Mouse (Mus musculus) hindbrain, postnatal 0 days (tissue): ENCODE measurements around the gene Aknad1. TPM values are rescaled to one million over a fixed set of nuclear protein-coding genes. Genes with fewer than 3 reads are reported as not detected.

ENCODE experiments used
- ATAC-seq: fragments of 200-750 bp; cut with Nextera tagmentation; 2 replicates; pipeline ENCODE4 v1.8.0; 2017; ENCODE audit warnings: mild to moderate bottlenecking, moderate TSS enrichment, moderate library complexity
- DNase-seq: peaks from one replicate; pipeline ENCODE4 v3.0.0-alpha.2; 2015; ENCODE audit warnings: low spot score
- H3K27ac ChIP-seq: fragments of 300-500 bp; sonication (generic); 2 replicates; pipeline ENCODE4 v1.5.1; 2014; ENCODE audit warnings: mild to moderate bottlenecking
- H3K27me3 ChIP-seq: fragments of 300-500 bp; sonication (generic); 2 replicates; pipeline ENCODE4 v1.6.1; 2014; ENCODE audit warnings: low read length, mixed read lengths; ENCODE audit not compliant: insufficient read depth
- H3K36me3 ChIP-seq: fragments of 300-500 bp; sonication (generic); 2 replicates; pipeline ENCODE4 v1.6.1; 2014; ENCODE audit warnings: low read length, mixed read lengths; ENCODE audit not compliant: insufficient read depth
- H3K4me1 ChIP-seq: fragments of 300-500 bp; sonication (generic); 2 replicates; pipeline ENCODE4 v1.6.1; 2014; ENCODE audit warnings: antibody characterized with exemption, low read length, mixed read lengths; ENCODE audit not compliant: insufficient read depth
- H3K4me2 ChIP-seq: fragments of 300-500 bp; sonication (generic); 2 replicates; pipeline ENCODE4 v1.6.1; 2014; ENCODE audit warnings: low read depth, mild to moderate bottlenecking, low read length, moderate library complexity, mixed read lengths
- H3K4me3 ChIP-seq: fragments of 300-500 bp; sonication (generic); 2 replicates; pipeline ENCODE4 v1.5.1; 2014; ENCODE audit warnings: low read length
- H3K9ac ChIP-seq: fragments of 300-500 bp; sonication (generic); replicated peaks from 2 replicates; pipeline ENCODE4 v1.6.1; 2014; ENCODE audit warnings: mild to moderate bottlenecking, low read length, moderate library complexity, mixed read lengths
- H3K9me3 ChIP-seq: fragments of 300-500 bp; sonication (generic); 2 replicates; pipeline ENCODE4 v1.6.1; 2016; ENCODE audit warnings: low read length, mixed read lengths
- CTCF ChIP-seq: IDR thresholded peaks from 2 replicates; pipeline ENCODE4 v1.5.1; 2016; ENCODE audit warnings: antibody characterized with exemption, control low read depth, low read depth
- WGBS: fragments of 180-500 bp; shearing (Covaris S2); extraction: QIAGEN DNeasy Blood & Tissue Kit; methylation state at CpG from one replicate; pipeline ENCODE4 v1.1.7; 2014; 5-methylcytosine and 5-hydroxymethylcytosine counted together
- polyA plus RNA-seq: library from polyadenylated mRNA; unstranded; fragments of >200 nt; fragmentation: Nextera tagmentation; extraction: Ambion mirVana; gene quantifications from 2 replicates; pipeline ENCODE4 v1.2.1, GENCODE M21; 2015
- total RNA-seq: library from RNA; depleted of rRNA; stranded (reverse); fragments of >200 nt; gene quantifications from 2 replicates; pipeline ENCODE4 v1.2.3, GENCODE M21; 2014

Gene Aknad1
- total and polyA plus RNA-seq, 2 experiments from 2014 or later, result not detected

GRCm38 (mm10) chr3:108767416-108767815 lies 28.0 kb downstream of the Aknad1 start:
- Histone ChIP-seq H3K9ac (no peak overlapping the region), H3K27ac (no peak overlapping the region), H3K4me3 (no peak overlapping the region), H3K4me1 (peaks cover 3% of the 10 kb centered on the region; the same call in 1 of the 2 replicates), H3K27me3 (no peaks in the 10 kb centered on the region), H3K36me3 (no peaks in the 10 kb centered on the region), H3K9me3 (no peaks in the 10 kb centered on the region), H3K4me2 (no peak overlapping the region)
- 84% methylated on average over 10 of the region's 10 CpGs for WGBS
- no peak for DNase-seq
- ATAC-seq, result no peak
- no peak for TF ChIP-seq CTCF

GRCm38 (mm10) chr3:108769547-108769946 lies 30.1 kb downstream of the Aknad1 start:
- Histone ChIP-seq H3K36me3 (no peaks in the 10 kb centered on the region), H3K4me3 (no peak overlapping the region), H3K27me3 (no peaks in the 10 kb centered on the region), H3K9me3 (no peaks in the 10 kb centered on the region), H3K4me2 (no peak overlapping the region), H3K4me1 (peaks cover 3% of the 10 kb centered on the region; the same call in 1 of the 2 replicates), H3K27ac (no peak overlapping the region), H3K9ac (no peak overlapping the region)
- WGBS, result 89% methylated on average over 6 of the region's 6 CpGs
- DNase-seq (no peak), ATAC-seq (no peak)
- no peak for TF ChIP-seq CTCF

GRCm38 (mm10) chr3:108770725-108771368 lies 31.4 kb downstream of the Aknad1 start:
- no peak overlapping the region for H3K4me3 ChIP-seq
- WGBS, result 30% methylated on average over 6 of the region's 6 CpGs
- peaks cover 3% of the 10 kb centered on the region; the same call in 1 of the 2 replicates for H3K4me1 ChIP-seq
- no peaks in the 10 kb centered on the region for H3K9me3 ChIP-seq
- no peak overlapping the region for H3K9ac ChIP-seq
- H3K4me2 ChIP-seq, result no peak overlapping the region
- no peaks in the 10 kb centered on the region for H3K36me3 ChIP-seq
- peak; percentile 76 for ATAC-seq
- TF ChIP-seq CTCF, result peak; percentile 70
- H3K27ac ChIP-seq, result no peak overlapping the region
- DNase-seq, result peak; percentile 87
- no peaks in the 10 kb centered on the region for H3K27me3 ChIP-seq

GRCm38 (mm10) chr3:108772211-108772610 lies 32.8 kb downstream of the Aknad1 start:
- Histone ChIP-seq H3K27ac (no peak overlapping the region), H3K27me3 (no peaks in the 10 kb centered on the region), H3K9ac (no peak overlapping the region), H3K36me3 (no peaks in the 10 kb centered on the region), H3K4me1 (peaks cover 3% of the 10 kb centered on the region; the same call in 1 of the 2 replicates), H3K9me3 (no peaks in the 10 kb centered on the region), H3K4me3 (no peak overlapping the region), H3K4me2 (no peak overlapping the region)
- DNase-seq (no peak), ATAC-seq (no peak)
- no peak for TF ChIP-seq CTCF
- WGBS, result 91% methylated on average over 13 of the region's 13 CpGs

- no peaks in the 10 kb centered on the region for H3K9me3 ChIP-seq
- no peak overlapping the region for H3K4me3 ChIP-seq
- WGBS, result 81% methylated on average over 3 of the region's 3 CpGs
- peak; percentile 51 for TF ChIP-seq CTCF
- H3K4me2 ChIP-seq, result no peak overlapping the region
- peaks cover 3% of the 10 kb centered on the region; the same call in 1 of the 2 replicates for H3K4me1 ChIP-seq
- ATAC-seq (no peak), DNase-seq (no peak)
- no peak overlapping the region for H3K9ac ChIP-seq
- no peaks in the 10 kb centered on the region for H3K27me3 ChIP-seq
- H3K27ac ChIP-seq, result no peak overlapping the region
- H3K36me3 ChIP-seq, result no peaks in the 10 kb centered on the region
Measured at GRCm38 (mm10) chr3:108772811-108773210, 33.4 kb downstream of the Aknad1 start.

- 73% methylated on average over 4 of the region's 4 CpGs for WGBS
- ATAC-seq (no peak), DNase-seq (no peak)
- Histone ChIP-seq H3K27ac (no peak overlapping the region), H3K9ac (no peak overlapping the region), H3K4me3 (no peak overlapping the region), H3K27me3 (no peaks in the 10 kb centered on the region), H3K4me2 (no peak overlapping the region), H3K36me3 (no peaks in the 10 kb centered on the region), H3K4me1 (no peaks in the 10 kb centered on the region), H3K9me3 (no peaks in the 10 kb centered on the region)
- TF ChIP-seq CTCF, result no peak
Measured at GRCm38 (mm10) chr3:108778761-108779540, 39.5 kb downstream of the Aknad1 start.
